Mouse (Mus musculus) neutrophil, adult 5-6 weeks (primary cell): Measurements from ENCODE around the gene Unc45a. TPM values are rescaled to one million over a fixed set of nuclear protein-coding genes. Genes with fewer than 3 reads are reported as not detected.
A peak's percentile ranks its signal among the peaks of the same experiment; 100 is the strongest.

Experiments
- ATAC-seq: fragments of 151-379, 151-347 bp; 2 replicates; pipeline ENCODE4 v1.8.0; 2017; ENCODE audit warnings: mild to moderate bottlenecking, moderate TSS enrichment; ENCODE audit not compliant: insufficient number of reproducible peaks, poor library complexity, low FRiP score, severe bottlenecking; ENCODE audit errors: extremely low read depth
- total RNA-seq: library from RNA; stranded (forward); fragments of 200-1000 nt; gene quantifications from 2 replicates; pipeline ENCODE4 v1.2.3, GENCODE M21; 2017

The Unc45a gene
- 44.4 and 48.0 TPM in 2 replicates for total RNA-seq

DNA sequence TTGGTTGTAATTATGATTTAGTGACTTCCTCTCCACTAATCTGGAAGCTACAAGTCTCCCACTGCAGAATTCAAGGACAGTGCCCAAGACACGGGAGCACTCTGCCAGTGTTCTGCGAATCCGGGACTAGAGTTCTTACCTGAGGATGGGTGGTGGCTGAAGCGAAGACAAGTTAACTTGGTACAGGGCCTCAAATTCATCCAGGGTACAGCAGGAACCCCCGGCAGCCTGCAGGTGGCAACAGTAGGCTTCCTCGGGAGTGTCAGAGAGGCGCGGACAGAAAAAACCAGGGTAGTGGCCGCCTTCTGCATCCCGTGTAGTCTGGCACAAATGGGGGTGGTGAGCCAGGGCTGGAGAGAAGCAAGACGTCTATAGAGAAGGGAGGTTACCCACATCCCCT lies at the start of gene Unc45a:
Gene Unc45a (minus strand): TSS at position 213 of the 400 bp plus-strand sequence.
- peak; percentile 62 for ATAC-seq

GRCm38 (mm10) chr7:80387633-80388543 lies 47.1 kb upstream of the Unc45a start, which contains the start of gene Fes:
Gene Fes (minus strand): TSS chr7:80387946.
- peak; percentile 53 for ATAC-seq

DNA sequence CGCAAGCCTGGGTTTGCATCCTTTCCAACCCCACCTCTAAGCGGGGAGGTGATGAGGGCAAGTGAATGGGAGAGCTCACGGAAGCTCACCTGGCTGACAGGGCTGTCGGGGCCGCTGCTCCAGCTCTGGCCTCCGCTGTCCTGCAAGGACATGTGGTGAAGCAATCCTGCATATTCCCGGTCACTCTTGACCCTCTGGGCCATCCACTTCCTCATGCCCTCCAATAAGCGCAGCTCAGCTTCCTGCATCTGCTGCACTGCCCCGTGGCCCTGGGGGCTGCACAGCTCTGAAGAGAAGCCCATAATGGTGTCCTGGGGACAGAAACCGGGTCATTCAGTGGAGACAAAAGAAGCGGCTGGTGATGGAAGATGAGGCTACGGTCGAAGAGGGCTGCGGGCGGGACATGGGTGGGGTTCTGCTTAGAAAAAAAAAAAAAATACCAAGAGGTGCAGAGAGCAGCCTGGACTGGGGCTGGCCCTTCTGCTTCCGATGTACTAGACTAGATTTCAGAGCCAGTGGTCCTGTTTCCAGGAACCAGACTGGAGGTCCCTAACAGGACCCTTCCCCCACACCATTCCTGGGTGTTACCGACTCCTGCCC lies 46.3 kb upstream of the Unc45a start:
- ATAC-seq: no peak

DNA sequence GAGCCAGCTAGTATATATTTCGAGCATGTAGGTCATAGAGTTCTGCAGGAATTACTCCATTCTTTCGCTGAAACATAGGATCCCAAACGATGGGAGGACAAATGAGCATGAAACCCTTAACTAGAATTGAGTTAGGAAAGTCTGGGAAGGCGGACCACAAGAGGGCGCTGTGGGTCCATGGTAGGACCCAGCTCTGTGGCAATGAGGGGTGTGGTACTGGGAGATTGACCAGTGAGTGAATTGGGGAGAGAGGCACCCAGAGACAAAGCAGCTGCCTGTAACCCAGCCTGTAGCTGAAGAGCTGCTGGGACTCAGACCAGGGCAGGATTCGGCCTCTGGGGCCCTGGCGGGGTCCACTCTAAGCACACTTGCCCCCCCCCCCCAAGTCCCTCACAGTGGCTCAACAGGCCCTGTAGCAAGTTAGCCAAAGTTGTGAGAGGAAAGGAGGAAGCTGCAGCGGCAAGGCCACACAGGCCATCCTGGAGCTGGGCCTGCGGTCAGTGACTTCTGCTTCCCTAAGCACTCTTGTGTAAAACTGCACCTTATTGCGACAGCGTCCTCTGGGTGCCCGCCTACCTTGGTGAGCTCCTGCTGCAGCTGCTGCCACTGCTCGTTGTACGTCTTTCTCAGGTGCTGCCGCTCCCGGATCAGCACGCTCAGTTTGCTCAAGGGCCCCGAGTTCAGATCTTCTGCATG lies 45.6 kb upstream of the Unc45a start:
- ATAC-seq: peak; percentile 82

- no peak for ATAC-seq
These were observed 42.1 kb upstream of the Unc45a start for GRCm38 (mm10) chr7:80382919-80383318.

DNA sequence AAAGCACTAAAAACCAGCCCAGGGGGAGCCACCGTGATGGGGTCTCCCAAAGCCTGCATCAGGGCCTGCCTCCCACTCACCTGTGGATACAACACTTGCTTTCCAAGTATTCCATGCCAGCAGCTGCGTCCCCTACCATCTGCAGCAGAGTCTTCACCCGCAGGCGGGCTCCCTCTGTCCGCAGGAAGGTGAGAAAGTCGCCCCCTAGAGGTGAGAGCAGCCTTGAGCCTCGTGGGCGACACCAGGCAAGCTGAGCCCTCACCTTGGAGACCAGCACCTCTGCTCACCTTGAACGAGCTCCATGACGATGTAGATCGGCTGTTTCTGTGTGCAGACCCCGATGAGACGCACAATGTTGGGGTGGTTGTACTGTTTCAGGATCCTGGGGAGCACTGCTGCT lies 38.7 kb upstream of the Unc45a start:
- ATAC-seq: no peak

- peak; percentile 55 for ATAC-seq
These were observed 36.7 kb upstream of the Unc45a start for GRCm38 (mm10) chr7:80377471-80377870.

- ATAC-seq: no peak
These were observed 35.4 kb upstream of the Unc45a start for GRCm38 (mm10) chr7:80376192-80376591.

GRCm38 (mm10) chr7:80375376-80376039 lies 34.7 kb upstream of the Unc45a start:
- no peak for ATAC-seq

DNA sequence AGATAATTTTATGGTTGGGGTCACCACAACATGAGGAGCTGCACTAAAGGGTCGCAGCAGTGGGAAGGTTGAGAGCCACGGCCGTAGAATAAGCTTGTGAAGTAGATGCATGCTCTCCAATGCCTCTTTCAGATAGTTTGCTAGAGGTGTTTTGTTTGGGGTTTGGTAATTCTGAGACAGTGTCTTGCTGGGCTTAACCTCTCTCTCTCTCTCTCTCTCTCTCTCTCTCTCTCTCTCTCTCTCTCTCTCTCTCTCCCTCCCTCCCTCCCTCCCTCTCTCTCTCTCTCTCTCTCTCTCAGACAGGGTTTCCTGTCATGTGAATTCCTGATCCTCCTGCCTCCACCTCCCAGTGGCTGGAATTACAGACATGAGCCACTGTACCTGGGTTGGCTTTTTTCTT lies 33.9 kb upstream of the Unc45a start:
- no peak for ATAC-seq

DNA sequence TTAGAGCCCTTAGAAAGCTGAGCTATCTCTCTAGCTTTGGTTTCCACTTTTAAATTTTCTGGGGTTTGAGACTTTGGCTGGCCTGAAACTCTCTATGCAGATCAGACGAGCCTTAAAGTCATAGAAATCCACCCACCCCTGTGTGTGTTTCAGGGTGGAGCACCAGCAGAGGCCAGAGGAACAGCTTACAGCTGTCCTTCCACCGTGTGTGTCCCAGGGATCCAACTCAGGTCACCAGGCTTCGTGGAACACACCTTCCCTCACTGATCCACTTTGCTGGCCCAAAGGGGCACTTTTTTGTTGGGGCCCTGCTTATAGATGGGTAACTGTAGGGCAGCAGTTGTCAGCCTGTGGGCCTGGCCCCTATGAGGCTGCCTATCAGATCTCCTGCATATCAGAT lies 33.5 kb upstream of the Unc45a start:
- ATAC-seq: no peak

- ATAC-seq: no peak
These were observed 33.0 kb upstream of the Unc45a start for GRCm38 (mm10) chr7:80373850-80374249.

DNA sequence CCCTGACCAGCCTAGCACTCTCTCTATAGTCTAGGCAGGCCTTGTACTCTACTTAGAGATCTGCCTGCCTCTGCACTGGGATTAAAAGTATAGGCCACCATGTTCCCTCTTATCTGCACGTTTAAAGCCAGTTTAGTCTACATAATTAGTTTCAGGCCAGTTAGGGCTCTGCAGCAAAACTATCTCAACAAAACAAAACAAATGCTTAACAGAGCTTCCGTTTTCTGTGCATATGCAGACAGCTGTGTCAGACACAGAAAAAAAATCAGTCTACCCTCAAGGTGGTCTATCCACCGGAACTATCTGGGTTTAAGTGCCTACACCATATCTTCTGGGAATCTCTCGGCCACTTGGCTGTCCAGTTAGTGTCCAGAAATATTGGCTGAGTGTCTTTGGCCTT lies 32.5 kb upstream of the Unc45a start:
- no peak for ATAC-seq

DNA sequence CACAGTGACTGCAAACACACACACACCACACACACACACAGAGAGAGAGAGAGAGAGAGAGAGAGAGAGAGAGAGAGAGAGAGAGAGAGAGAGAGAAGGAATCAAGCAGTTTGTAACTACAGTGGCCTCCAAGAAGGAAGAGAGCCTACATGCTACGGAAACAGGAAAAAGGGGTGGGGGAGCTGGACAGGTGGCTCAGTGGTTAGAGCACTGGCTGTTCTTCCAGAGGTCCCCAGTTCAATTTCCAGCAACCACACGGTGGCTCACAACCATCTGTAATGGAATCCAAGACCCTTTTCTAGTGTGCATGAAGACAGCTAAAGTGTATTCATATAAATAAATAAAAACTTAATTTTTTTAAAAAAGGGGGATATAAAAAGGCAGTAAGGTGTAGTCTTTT lies 31.9 kb upstream of the Unc45a start:
- no peak for ATAC-seq

GRCm38 (mm10) chr7:80372166-80372565 lies 31.4 kb upstream of the Unc45a start:
- no peak for ATAC-seq

GRCm38 (mm10) chr7:80371041-80371751 lies 30.4 kb upstream of the Unc45a start, which contains the start of gene Man2a2:
Gene Man2a2 (minus strand): TSS chr7:80371375.
- ATAC-seq: no peak

DNA sequence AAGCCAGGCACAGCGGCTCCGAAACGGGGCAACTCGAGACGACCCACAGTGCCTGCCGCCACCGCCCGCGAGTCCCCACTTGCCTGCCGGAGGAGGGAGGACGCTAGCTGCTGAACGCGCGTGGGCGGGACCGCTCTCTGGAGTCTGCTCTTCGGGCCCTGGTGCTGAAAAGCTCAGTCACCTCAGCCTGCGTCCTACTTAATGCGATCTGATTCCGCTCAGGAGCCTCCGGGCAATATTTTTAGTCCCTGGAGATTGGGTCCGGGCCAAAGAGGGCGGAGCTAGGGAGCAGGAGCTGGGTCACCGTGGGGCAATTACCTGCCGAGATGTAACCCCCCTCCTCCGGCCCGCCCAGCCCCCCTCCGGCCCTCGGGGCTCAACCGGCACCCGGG lies 29.8 kb upstream of the Unc45a start:
- peak; percentile 39 for ATAC-seq

DNA sequence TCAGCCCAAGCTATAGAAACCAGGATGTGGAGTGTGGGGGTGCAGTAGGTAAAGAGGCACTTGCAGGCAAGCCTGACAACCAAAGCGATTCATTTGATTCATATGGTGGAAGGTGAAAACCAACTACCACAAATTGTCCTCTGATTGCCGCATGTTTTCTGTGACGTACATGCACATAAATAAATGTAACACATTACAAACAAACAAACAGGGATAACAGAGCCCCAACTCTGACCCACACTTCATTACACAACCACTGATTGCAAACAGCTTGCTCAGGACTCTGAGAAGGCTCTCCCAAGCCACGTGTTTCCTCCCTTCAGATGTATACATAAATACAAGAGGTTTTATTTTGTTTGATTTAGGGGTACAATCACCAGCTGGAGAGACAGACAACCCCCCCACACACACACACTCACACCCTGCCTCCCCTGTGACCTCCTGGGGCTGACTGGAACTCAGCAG lies 29.2 kb upstream of the Unc45a start:
- no peak for ATAC-seq
